Mouse (Mus musculus) left cerebral cortex, postnatal 10 days (tissue): Measurements from ENCODE around the gene Med22. TPM values are rescaled to one million over a fixed set of nuclear protein-coding genes. Genes with fewer than 3 reads are reported as not detected.

ENCODE experiments used
- DNase-seq, 2 experiments: peaks; one replicate each; pipeline ENCODE4 v3.0.0; 2021 to 2022; ENCODE audit warnings: low spot score in 2 of 2, mixed read lengths in 1 of 2; ENCODE audit errors: extremely low spot score in 1 of 2
- intact Hi-C: fragments of 180-260 bp; cut with DNase I; formaldehyde crosslinking; loops from one replicate; pipeline ENCODE4 v1.15.1; 2025
- total RNA-seq, 2 experiments: library from RNA; stranded (reverse); gene quantifications; 2 replicates each; pipeline ENCODE4 v1.2.3; 2021

Gene Med22
- 10 to 100 TPM; 44.3 TPM for total RNA-seq

DNA sequence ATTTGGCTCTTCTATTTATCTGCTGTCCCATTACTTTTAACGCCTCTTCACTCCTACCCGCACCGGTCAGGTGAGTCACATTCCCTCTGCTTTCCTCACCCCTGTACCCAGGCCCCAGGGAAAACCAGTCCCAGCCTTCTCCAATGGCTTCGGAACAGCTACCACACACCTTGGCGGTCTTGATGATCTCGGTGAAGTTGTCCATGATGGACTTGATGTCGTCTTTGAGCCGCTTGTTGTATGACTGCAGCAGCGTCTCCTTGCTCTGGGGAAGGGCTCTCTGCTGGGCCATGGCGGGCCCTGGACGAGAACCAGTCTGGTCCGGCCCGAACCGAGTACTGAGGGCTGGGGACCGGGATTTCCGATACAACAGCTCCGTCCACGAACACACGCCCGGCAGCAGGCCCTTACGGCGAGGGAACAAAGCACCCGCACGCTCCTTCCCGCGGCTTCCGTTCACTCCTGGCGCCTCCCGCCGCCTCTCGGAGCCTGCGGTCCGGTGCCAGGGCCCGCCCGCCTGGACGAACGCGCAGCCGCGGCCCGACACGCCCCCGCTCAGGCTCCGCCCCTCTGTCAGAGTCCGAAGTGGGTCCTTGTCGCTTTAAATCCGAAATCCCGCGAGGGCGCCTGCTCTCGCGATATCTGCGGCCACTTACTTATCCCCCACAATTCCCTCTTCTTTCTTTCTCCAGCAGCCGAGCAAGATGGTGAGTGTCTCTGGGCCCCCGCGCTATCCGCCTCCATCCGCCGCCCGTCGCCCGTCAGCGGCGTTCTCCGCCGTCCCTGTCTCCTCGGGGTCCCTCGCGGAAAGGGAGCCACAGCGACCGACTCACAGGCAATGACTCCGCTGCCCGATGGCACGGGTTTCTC is at the start of gene Med22, which contains the start of gene Rpl7a:
Gene Med22 (minus strand): TSS at position 554 of the 870 bp plus-strand sequence.
Gene Rpl7a (plus strand): TSS at position 641 of the 870 bp plus-strand sequence.
- DNase-seq: peak; percentile 99 to 100
- intact Hi-C loops: no loop called here

DNA sequence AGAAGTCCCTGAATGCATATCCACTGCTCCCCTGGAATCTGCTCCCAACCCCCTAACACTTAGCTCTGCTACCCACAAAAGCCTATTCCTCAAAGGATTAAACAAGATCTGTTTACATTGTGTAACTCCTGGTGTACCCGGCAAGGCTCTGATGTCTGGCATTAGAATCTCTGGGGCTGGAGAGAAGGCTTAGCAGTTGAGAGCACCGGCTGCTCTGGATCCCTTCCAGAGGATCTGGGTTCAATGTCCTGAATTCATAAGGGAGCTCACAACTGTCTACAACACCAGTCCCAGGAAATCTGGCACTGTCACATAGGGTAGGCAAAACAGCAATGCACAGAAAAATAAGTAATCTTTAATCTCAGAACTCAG is 47.0 kb upstream of the Med22 start:
- intact Hi-C loops: no loop called here
- no peak for DNase-seq

DNA sequence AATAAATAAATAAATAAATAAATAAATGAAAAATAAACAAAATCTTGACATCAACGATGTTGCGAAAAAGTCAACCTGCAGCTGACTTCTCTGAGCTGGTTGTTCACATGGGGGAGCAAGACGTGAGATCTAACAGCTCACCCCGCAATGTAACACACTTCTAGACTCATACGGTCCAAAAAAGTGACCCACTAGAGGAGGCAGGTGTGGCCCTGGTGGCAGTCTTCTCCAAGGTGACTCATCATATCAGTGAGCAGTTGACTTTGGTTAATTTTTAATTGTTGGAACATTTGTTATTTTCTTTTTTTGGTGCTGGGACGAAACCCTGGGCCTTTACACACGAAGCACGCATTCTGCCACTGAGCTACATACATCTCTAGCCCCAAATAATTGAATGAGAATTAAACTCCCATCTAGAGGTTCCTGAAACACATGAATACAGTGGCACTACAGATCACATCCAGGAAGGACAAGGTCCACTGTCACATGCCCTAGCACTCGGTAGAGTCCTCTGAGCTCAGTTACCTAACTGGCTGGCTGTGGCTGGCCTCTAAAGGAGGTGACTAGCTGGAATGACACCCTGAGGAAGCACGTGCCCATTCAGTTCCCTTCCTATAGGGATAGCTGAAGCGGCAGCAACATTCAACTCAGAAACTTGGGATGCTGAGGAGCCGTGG is 46.5 kb upstream of the Med22 start:
- DNase-seq: no peak
- intact Hi-C loops: no loop called here

DNA sequence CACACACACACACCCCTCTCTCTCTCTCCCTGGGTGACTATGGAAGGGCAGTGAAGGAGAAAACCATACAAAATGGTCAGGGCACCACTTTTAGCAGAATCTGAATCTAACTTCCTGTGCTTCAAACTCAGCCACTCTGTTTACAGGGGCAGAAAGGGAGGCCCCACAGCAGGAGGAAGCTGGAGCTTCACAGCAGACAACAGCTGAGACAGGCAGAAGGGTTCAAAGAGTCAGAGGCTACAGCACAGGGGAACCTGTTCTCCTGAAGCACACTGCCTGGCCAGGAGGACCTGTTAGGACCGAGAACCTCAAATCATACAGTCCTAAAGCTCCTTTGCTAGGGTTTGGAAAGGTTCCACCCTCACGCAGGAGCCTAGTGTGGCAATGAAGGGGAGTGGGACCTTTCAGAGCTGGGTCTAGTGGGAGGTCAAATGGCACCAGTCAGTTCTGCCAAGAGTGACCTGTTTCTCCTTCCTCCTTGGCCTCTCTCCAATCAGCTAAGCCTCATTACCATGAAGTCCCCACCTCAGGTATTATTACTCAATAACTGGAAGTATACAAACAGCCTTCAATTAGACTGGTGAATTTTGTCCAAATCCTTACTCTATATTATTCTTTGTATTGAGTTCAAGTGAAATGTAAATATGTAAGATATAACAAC is 44.4 kb upstream of the Med22 start:
- intact Hi-C loops: no loop called here
- DNase-seq: no peak

DNA sequence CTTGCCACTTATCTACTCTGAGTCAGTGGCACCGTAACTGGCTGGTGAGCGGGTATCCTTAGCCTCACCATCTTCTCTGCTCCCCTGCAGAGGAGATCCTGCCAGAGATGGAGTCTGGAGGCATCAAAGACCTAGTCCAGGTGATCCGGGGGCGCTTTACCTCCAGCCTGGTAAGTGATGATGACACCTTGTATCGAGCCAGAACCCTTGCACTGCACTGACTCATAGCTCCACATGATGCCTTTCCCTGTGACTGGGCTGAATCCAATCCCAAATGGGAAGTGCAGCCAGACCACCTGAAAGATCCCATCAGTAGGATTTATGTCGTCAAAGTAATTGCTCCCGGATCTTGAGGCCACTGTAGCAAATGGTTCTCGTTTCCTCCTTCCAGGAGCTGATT is 42.4 kb upstream of the Med22 start:
- DNase-seq: no peak
- intact Hi-C loops: no loop called here

DNA sequence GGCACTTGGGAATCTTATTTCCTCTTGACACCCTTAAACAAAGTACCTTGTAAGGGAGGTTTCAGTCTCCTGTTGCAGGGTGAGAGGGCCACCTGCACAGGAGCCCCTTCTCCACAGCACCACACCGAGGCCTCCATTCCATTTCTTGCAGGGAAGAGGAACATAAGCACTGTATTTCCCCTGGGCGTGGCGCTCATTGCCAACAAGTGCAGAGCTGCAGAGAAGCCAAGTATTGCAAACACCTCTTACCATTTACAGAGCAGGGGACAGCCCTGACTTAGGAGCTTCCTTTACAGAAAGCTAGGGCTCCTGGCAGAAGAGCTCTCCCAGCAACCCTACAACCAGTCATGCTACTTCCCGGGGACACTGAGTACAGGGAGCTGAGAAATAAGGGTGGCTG is 41.7 kb upstream of the Med22 start:
- DNase-seq: no peak
- intact Hi-C loops: no loop called here

DNA sequence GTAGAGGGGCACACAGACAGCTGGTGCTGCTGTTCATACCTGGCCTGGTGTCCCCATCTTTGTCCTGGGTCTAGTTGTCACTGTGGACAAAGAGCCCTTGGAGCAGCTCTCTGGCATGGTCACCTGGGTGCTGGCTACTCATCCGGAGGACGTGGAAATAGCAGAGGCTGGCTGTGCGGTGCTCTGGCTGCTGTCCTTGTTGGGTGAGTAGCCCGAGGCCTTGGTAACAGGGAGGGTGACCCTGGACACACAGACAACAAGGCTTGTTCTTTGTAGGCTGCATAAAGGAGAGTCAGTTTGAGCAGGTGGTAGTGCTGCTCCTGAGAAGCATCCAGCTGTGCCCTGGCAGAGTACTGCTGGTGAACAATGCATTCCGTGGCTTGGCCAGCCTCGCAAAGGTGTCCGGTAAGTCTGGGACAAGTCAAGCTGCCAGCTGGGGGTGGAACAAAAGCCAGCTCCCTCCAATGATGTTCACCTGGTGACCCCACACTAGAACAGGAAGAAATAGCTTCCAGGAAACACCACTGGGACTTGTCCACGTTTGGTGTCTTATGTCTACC is 40.9 kb upstream of the Med22 start:
- no peak for DNase-seq
- intact Hi-C loops: no loop called here

DNA sequence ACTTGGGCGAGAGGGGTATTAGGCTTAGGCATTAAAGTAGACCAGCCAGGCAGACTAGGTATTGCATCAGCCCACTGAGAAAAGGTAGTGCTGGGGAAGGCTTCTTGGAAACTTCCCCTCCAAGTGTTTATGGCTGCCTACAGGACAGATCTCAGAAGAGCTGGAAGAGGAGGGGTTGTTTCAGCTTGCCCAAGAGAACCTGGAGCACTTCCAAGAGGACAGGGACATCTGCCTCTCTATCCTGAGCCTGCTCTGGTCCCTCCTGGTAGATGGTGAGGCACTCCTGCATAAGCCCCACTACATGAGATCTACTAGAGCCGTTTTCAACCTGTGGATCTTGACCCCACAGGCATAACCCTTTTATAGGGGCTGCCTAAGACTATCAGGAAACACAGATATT is 39.9 kb upstream of the Med22 start:
- DNase-seq: no peak
- intact Hi-C loops: no loop called here

DNA sequence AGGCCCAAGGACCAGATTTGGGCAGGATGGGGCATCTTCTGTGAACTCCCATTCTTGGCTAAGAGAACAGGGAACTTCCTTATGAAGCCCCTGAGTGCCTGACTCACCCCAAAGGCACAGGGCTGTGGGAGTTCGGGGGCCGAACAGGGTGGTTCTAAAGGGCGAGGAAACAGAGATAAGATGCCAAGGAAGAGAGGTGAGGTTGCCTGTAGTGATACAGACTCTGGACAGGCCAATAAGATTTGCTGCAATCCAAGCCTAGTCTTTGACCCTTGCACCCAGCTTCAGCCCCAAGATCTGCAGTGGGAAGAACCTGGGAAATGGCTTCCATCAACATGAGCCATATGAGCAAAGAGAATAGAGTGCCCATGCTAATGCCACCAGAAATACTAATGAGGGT is 32.8 kb upstream of the Med22 start:
- no peak for DNase-seq
- intact Hi-C loops: no loop called here

DNA sequence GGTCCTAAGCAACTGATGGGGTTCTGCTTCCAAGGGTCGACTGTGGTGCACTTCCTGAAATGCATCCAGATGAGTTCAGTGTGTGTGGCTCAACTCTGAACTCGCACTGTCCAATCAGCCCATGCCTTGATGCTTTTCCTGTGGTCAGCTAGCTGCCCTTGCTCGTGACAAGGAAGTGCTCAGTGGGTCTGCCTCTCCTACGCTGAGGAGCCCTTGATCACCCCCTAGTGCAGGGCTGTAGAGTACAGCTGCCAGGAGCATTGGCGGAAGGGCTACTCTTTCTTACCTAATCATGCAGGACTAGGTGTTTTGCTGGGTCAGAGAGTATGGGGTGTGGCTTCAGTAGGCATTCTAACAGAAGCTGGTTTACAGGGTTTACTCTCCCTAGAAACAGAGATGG is 31.1 kb upstream of the Med22 start:
- intact Hi-C loops: no loop called here
- no peak for DNase-seq

DNA sequence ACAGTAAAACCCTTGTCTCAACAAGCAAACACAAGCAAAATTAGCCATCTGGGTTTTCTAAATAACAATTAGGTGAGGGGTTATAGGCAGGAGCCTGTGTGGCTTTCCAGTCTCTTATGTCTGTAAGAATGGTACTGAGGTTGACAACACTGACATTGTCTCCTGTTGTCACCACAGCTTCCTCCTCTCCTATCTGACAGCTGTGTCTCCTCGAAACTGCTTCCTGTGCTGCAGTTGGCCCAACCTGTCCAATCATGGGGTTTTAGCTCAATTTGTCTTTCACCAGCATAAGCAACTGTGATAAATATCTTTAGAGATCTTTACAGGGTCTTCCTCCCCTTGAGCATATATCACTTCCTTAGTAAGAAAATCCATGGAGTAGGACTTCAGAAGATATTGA is 25.9 kb upstream of the Med22 start:
- no peak for DNase-seq
- intact Hi-C loops: no loop called here

DNA sequence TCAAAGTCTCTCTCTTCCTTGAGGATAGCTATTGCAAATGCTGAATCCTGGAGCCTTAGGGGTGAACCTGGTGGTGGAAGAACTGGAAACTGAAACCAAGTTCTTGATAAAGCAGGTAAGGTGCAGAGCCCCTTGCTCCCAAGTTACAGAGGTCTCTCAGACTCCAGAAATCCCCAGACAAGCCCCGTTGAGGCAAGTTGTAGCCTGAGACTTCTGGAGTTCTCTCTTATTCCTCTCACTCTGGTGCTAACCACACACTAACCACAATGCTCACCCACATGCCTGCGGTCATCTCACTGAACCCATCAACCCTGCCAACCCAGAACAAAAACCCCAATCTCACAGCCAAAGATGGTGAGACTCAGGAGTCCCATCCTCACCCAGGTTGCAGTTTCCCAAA is 24.8 kb upstream of the Med22 start:
- no peak for DNase-seq
- intact Hi-C loops: no loop called here

DNA sequence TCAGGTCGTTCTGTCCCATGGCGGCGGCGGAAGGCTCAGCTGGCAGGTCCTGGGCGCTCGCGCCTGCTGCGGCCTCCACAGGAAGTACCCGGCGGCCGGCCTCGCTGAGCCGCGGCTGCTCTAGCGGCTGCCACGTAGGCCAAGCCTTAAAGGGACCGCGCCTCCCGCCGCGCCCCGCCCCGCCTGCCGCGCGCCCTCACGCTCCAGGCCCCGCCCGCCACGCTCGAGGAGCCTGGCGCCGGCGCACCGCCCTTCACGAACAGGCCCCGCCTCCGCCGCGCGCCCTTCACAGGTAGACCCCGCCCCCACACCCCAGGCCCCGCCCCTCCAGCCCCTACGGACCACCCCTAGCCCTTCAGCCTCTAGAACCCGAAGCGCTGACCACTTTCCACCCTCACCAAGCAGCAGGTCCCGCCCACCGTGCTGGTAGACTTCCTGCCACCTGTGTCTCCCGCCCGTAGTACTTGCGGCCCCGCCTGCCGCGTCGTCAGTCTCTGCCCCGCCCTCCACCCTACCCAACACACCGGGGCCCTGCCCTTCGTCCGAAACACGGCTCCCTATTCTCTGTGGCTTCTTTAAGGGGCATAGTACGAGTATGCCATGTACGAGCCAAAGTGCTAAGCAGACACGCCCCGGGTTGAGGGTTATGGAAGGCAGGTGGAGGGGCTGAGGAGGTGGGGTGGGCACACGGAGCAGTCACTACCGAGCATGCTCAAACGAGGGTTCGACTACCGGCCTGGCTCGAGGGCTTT is 23.0 kb upstream of the Med22 start, which contains the start of the genes Surf4 and Stkld1:
Gene Surf4 (minus strand): TSS at position 625 of the 752 bp plus-strand sequence.
Gene Stkld1 (plus strand): TSS at position 744 of the 752 bp plus-strand sequence.
- peak; percentile 87 to 96 for DNase-seq
- intact Hi-C loops: loop anchor here (5.0 kb wide), 2 partner anchors 74 to 104 kb away; partner anchors contain the start of gene Cacfd1

DNA sequence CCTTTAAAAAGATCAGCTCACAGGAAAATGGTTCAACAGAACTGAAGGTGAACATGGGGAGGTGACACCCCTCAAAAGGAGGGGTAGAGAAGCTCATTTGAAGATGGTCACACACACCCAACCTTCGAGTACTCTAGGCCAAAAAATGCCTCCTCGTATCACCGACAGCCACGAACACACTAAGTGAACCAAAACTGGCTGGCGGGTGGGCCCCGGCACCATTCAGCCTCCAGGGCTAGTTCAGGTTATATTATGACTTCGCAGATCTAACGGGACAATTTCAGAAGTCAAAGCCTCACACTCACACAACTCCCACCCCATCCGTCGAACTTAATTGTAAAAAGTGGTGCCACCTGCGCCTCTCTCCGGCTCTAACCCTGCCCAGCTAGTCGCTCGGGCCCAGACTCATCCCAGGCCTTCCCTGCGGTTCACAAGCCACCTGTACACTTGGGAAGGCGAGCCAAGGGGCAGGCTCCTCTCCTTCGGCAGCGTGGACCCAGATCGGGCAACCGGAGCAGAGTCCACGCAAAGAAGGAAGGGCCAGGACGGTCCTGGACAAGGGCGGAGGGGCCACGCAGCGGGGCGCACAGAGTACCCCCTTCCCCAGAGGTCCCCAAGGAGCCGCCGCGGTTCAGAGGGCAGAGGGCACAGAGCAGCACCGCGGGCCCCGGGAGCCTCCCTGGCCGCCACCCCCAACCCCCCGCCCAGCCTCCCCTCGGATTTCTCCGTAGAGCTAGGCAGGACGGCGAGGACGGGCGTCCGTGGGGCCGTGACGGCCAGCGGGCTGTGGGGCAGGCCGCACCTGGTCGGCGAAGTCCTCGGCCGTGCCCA is 22.2 kb upstream of the Med22 start:
- peak in 1 of 2 experiments; percentile 56 for DNase-seq
- intact Hi-C loops: loop anchor here (5.0 kb wide), 2 partner anchors 75 to 105 kb away; partner anchors contain the start of gene Cacfd1

DNA sequence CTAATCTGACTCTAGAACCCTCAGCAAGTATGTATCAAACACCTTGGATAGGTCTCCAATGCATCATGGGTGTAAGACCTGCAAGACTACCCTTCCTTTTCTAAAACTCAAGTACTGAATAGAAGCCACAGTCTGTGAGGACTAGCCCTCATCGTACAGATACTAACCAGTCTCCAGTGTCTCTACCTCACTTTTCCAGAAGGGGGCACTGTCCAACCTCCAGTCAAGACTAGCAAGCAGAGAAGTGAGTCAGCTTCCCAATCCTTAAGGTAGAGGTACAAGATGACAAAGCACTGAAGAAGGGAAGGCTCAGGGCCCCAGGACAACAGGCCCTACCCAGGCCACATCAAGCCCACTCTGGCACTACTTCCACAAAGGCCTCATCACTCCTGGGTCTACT is 19.9 kb upstream of the Med22 start:
- intact Hi-C loops: loop anchor here (2.0 to 5.0 kb wide), 3 partner anchors 77 to 306 kb away; partner anchors contain the start of gene Cacfd1
- peak in 1 of 2 experiments; percentile 68 for DNase-seq

DNA sequence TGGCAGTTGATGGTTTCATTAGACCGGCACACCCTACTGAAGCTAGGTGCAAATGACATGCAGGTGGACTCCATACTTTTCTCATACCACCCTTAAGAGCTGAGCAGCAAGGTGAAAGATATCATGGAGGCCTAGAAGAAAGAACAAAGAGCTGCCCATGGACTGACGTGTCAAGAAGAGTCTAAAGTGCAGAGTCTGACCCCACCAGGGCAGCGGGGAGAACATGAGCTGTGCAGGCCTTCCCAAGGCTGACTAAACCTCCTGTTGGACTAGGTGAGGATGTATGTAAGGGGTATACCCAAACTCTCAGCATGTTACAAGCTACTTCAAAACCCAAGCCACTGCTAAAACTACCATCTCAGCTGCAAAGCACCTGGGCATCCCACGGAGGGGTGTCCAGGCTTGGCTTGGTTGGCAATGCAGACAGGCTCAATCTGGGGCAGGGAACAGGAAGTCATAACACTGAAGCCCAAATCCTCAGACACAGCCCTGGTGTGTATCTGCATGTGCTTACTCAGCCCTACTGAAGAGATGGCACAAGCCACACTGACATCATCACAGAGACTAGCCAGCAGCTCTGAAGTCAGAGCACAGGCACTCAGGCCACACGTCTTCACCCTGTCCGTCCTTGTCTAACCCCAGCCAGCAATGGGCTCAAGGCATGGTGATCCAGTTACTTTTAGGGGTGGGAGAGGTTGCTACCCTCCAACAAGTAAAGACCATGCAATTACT is 17.4 kb upstream of the Med22 start:
- DNase-seq: no peak
- intact Hi-C loops: no loop called here

DNA sequence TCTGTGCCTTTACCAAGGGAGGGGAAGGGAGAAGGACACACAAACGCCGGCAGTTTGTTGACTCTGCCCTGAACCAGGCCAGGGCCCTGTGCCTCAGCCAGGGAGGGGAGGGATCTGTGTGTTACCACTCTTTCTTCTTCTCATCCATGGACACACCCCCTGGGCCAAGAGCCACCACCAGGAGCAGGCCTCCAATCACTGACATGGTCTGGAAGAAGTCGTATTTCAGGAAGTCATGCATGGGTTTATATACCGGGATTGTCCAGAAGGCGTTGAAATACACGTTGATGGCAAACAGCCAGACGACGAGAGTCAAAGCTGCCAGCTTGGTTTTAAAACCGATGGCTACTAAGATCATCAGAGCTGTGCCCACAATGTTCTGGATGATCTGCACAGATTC is 11.3 kb upstream of the Med22 start:
- no peak for DNase-seq
- intact Hi-C loops: loop anchor here (5.0 kb wide), 1 partner anchor 101 kb away; no protein-coding TSS in a partner anchor
